Mouse (Mus musculus): ENCODE data around the gene Slc50a1.
A peak's percentile ranks its signal among the peaks of the same experiment; 100 is the strongest.

Gene Slc50a1

DNA sequence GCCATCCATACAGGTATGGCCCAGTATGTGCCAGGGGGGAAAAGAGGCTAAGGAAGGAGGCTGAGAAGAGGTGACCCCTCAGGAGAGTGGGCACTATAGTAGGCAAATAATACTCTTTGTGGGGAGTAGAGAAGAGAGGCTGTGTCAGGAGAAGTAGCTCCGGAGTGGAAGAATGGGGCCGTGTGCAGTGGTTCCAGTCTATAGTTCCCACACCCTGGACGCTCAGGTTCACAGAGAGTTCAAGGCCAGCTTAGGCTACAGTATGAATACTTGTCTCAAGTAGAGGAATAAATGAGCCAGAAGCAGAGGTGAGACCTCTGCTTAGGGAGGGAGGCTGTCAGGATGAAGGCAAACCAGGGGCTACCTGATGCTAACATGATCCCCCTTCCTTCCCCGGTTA lies 41.1 kb downstream of the Slc50a1 start:
- no peak for DNase-seq

DNA sequence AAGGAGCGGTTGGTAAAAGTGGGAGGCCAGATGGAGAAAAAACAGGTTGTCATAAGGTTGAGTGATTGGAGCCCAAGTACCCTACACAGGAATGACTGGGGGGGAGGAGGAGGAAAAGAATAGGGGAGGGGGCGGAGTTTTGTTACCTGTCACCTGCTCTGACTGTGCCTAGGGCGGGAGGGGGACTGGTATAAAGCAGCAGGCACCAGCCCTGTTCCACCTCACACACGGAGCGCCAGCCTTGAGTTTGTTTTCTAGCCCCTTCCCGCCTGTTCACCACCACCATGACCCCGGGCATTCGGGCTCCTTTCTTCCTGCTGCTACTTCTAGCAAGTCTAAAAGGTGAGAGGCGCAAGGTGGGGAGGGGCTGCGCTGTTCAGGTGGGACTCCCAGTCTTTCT lies 41.5 kb downstream of the Slc50a1 start, which contains the start of gene Muc1:
Gene Muc1, plus strand, starts transcription at position 222 of the 400 bp plus-strand sequence.
- no peak for DNase-seq

DNA sequence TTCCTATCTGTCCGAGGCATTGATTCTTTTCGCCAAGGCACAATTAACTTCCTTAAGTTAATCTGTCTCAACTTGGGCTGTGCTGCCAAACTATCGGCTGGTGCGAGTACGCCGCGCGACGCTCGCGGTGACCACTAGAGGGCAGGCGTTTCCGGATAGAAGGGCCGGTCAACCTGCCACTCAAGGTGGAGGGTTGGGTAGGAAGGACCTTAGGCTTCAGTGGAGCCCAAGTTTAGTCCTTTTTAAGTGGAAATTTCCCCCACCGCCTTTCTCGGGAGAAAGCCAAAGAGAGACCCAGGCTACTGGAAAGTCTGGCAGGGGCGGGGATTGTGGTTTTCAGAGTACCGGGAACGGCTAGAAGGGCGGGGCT lies 42.2 kb downstream of the Slc50a1 start:
- peak; percentile 88 for DNase-seq

DNA sequence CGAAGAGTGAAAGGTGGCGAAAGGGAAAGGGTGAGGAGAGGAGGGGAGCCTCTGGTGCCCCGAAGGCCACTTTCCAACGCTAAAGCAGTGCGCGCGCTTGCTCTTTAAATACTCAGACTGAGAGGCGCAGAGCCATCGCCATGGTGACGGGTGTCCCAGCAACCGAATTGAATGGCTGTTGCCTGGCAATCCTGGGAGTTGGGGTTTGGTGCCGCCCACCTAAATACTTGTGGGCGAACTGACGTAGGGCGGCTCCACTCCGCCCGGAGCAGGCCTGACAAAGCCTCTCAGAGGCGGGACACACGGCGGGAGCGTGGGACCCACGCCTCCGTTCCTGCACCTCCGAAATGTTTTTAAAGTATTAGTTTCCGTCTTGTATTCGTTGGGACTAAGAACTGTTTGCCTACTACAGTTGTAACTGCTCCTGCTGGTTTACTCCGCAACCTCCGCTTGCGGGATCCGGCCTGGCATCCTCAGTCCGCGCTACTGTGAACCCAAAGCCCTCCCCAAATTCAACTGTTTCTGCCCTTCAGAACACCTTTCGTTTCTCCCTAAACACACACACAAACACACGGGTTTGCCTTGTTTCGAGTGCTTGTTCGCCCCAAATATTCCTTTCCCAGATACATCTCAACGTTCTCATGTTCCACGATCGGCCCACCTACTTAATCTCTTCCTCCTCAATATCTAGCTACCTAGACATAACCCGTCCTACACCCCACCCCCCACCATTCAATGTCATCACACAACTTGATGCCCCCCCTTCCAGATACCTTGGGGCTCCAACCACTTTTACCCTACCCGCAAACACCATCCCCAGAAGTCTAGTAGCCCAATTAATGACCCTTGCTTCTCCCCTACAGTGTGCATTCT lies 42.8 kb downstream of the Slc50a1 start:
- peak; percentile 44 for DNase-seq

DNA sequence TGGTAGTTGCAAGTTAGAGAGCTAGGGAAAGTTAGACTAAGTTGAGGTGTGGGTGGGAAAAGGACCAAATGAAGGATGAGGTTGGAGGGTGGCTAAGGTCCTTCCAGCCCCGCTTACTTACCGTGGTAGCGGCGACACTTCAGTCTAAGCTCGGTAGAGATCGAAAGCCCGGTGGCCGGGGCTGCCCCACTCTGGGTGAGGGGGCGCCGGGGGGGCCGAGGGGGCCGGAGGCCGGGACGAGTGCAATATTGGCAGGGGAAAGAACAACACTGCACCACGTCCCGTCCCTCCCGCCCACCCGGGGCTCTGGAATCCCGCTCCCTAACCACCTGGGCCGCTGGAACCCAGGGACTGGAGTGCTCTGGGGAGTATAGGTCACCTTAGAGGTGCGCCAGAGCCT lies 43.5 kb downstream of the Slc50a1 start, which contains the start of gene Mtx1:
Gene Mtx1, minus strand, starts transcription at position 189 of the 400 bp plus-strand sequence.
- DNase-seq = no peak

- DNase-seq = no peak
Observed at GRCm38 (mm10) chr3:89226361-89226760, 44.0 kb downstream of the Slc50a1 start.

DNA sequence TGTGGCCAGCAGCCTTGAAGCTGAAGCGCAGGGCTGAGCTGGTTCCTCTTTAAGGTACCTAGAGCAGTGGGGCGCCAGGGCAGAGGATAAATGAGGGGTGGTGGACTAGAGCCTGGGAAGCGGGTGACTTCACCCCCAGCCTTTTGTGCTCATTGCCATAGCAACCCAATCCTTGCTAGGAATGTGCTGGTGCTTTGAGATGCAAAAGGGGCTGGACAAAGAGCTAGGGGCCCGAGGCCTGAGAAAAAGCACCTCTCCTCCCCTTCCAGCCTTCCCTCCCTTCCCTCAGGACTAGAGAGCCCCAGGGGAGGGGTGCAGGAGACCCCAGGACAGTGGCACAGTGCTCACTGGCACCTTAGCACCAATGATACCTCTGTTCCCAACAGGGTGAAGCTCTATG lies 44.5 kb downstream of the Slc50a1 start:
- no peak for DNase-seq

DNA sequence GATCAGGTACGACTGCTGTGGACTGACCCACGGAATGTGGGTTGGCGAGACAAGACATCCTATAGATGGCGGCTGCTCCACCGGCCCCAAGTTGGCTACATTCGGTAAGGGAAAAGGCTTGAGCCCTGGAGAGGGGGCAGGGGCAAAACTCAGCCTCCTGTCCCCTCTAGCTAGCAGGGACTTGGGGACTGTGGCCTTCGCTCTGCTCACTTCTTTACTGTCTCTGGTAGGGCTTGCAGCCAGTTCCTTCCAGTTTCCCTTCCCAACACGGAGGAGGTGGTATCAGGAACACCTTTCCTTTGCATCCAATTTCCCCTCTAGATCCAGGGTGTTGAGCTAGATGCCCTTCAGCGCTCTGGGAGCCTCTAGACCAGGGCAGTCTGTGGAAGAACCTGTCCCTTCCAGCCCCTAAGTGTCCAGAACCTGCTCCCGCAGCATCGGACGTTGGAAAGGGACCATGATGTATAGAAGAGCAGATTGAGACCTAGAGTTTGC lies 45.0 kb downstream of the Slc50a1 start:
- DNase-seq = no peak

DNA sequence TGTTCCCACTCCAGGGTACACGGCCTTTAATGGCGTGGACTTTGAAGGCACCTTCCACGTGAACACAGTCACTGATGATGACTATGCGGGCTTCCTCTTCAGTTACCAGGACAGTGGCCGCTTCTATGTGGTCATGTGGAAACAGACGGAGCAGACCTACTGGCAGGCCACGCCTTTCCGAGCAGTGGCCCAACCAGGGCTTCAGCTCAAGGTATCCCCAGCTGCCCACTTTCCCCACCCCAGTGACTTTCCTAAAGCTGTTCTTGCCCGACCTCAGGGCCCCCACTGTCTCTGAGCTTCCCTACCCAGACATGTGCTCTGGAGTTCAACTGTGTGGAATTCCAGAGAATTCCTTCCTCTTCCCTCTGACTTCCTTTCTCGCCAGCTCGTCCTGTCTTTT lies 45.6 kb downstream of the Slc50a1 start:
- no peak for DNase-seq

- no peak for DNase-seq
Observed at GRCm38 (mm10) chr3:89221167-89221566, 49.2 kb downstream of the Slc50a1 start.

GRCm38 (mm10) chr3:89219546-89219945 lies 50.8 kb downstream of the Slc50a1 start:
- no peak for DNase-seq

DNA sequence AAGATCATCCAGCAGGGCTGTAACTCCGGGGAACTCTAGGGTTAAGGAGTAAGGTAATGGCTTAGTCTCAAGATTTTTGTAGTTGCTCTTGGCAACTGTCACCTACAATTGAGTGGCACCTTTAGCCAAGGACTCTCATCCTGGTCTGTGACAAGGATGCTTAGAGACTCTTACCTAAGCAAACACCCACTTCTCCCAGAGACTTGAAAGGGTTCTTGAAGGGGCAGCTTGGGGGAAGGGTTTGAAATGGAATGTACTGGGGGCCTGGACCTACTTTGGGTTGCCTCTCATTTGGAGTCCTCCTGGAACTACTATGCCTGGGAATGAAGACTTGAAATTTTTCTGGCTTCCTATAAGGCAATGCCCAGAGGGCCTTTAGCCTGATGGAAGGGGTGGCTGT lies 52.1 kb downstream of the Slc50a1 start:
- DNase-seq = no peak

Measured in thymus, postnatal 25 days (tissue).